Mouse (Mus musculus) G1E (cell line): ENCODE results near the gene Lrrc3c. TPM values are rescaled to one million over a fixed set of nuclear protein-coding genes. Genes with fewer than 3 reads are reported as not detected.

ENCODE experiments used
- ATAC-seq: 2 replicates; pipeline ENCODE4 v1.8.0; 2016; ENCODE audit warnings: mild to moderate bottlenecking; ENCODE audit not compliant: insufficient number of reproducible peaks, poor library complexity, low FRiP score, severe bottlenecking; ENCODE audit errors: extremely low read depth
- DNase-seq: peaks from one replicate; pipeline ENCODE4 v3.0.0; 2012; ENCODE audit warnings: low spot score
- H3K27me3 ChIP-seq: 2 replicates; pipeline ENCODE4 v1.6.1; 2012; ENCODE audit warnings: mild to moderate bottlenecking, low read length, inconsistent platforms; ENCODE audit not compliant: insufficient read depth
- H3K36me3 ChIP-seq: replicated peaks from 2 replicates; pipeline ENCODE3; 2012; ENCODE audit warnings: mild to moderate bottlenecking, inconsistent platforms
- H3K4me1 ChIP-seq: 2 replicates; pipeline ENCODE4 v1.6.1; 2012; ENCODE audit warnings: low read depth, low read length, inconsistent platforms, mixed read lengths; ENCODE audit not compliant: insufficient read depth
- H3K4me3 ChIP-seq: 2 replicates; pipeline ENCODE4 v1.5.1; 2012; ENCODE audit warnings: low read depth, mild to moderate bottlenecking, inconsistent platforms, low read length, moderate library complexity, mixed read lengths
- H3K9me3 ChIP-seq: replicated peaks from 2 replicates; pipeline ENCODE4 v1.6.1; 2012; ENCODE audit warnings: inconsistent platforms
- CTCF ChIP-seq: IDR thresholded peaks from 2 replicates; pipeline ENCODE4 v1.5.1; 2012; ENCODE audit warnings: low read depth, low read length, inconsistent platforms, mixed read lengths
- GATA1 ChIP-seq: IDR thresholded peaks from 2 replicates; pipeline ENCODE4 v1.6.1; 2012; ENCODE audit warnings: borderline replicate concordance, low read length, inconsistent platforms, mixed read lengths
- GATA2 ChIP-seq: IDR thresholded peaks from 2 replicates; pipeline ENCODE4 v1.6.1; 2012; ENCODE audit warnings: low read depth, low read length, inconsistent platforms, borderline replicate concordance
- POLR2AphosphoS5 ChIP-seq: IDR thresholded peaks from 2 replicates; pipeline ENCODE4 v1.6.1; 2012; ENCODE audit warnings: low read depth, low read length, inconsistent platforms; ENCODE audit not compliant: insufficient replicate concordance
- TAL1 ChIP-seq: conservative IDR thresholded peaks from 2 replicates; pipeline ENCODE4 v1.6.1; 2012; ENCODE audit warnings: low read depth, low read length, inconsistent platforms, mixed read lengths
- polyA plus RNA-seq: library from polyadenylated mRNA; stranded (reverse); fragments of >175 nt; gene quantifications from 2 replicates; pipeline ENCODE4 v1.2.3, GENCODE M21; 2012
- total RNA-seq, 2 experiments: library from RNA; stranded (forward) in 1 of 2; stranded (reverse) in 1 of 2; fragments of 200-1000 nt in 1 of 2; fragments of >200 nt in 1 of 2; fragmentation: Nextera tagmentation in 1 of 2; gene quantifications; 2 replicates each; pipeline ENCODE4 v1.2.3; 2014 to 2017

Lrrc3c gene
- not detected in 2 replicates for total RNA-seq (2014; fragmentation: Nextera tagmentation)
- total RNA-seq (2017) = not detected in 2 replicates
- polyA plus RNA-seq = not detected in 2 replicates

DNA sequence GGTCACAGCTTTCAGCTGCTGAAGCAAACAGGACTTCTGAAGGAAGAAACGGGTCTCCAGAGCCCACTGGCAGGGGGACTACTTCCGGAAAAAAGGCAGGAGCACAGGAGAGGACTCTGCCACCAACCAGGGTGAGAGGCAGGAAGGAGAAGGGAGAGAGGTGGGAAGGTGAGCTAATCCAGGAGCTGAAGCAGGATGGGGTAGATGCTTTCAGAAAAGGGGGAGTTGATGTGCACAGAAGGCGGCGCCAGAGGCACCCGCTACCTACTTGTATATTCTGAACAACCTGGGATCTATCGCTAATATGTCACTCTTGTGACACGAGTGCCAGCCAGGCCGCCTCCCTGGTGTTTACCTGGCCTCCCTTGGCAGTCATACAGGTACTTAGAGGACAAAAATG is at the start of gene Lrrc3c:
TSS of gene Lrrc3c (plus strand) at position 301 of the 400 bp plus-strand sequence.
- H3K27me3 ChIP-seq = peaks cover 46% of the 10 kb centered on the region
- peaks cover 54% of the 10 kb centered on the region for H3K4me1 ChIP-seq
- H3K9me3 ChIP-seq = no peaks in the 10 kb centered on the region
- no peaks in the 10 kb centered on the region for H3K36me3 ChIP-seq
- no peak for TF ChIP-seq GATA2
- TF ChIP-seq TAL1 = no peak
- TF ChIP-seq POLR2AphosphoS5 = no peak
- no peak for TF ChIP-seq CTCF
- no peak for TF ChIP-seq GATA1
- ATAC-seq = no peak
- DNase-seq = no peak
- no peak within 1 kb of the TSS for H3K4me3 ChIP-seq

GRCm38 (mm10) chr11:98549363-98549762 is 48.7 kb upstream of the Lrrc3c start:
- H3K4me3 ChIP-seq = no peak overlapping the region
- H3K9me3 ChIP-seq = peaks cover 4% of the 10 kb centered on the region; the same call in 1 of the 2 replicates
- no peak for DNase-seq
- H3K4me1 ChIP-seq = peaks cover 27% of the 10 kb centered on the region
- H3K36me3 ChIP-seq = no peaks in the 10 kb centered on the region
- peaks cover 29% of the 10 kb centered on the region for H3K27me3 ChIP-seq
- no peak for TF ChIP-seq GATA2
- TF ChIP-seq GATA1 = no peak
- TF ChIP-seq TAL1 = no peak
- TF ChIP-seq CTCF = no peak
- TF ChIP-seq POLR2AphosphoS5 = no peak
- no peak for ATAC-seq

- Histone ChIP-seq H3K36me3 (no peaks in the 10 kb centered on the region), H3K4me1 (peaks cover 27% of the 10 kb centered on the region), H3K27me3 (peaks cover 26% of the 10 kb centered on the region), H3K4me3 (peak overlapping the region; percentile 84), H3K9me3 (peaks cover 4% of the 10 kb centered on the region; the same call in 1 of the 2 replicates)
- ATAC-seq = no peak
- TF ChIP-seq GATA2 = no peak
- no peak for TF ChIP-seq TAL1
- no peak for TF ChIP-seq POLR2AphosphoS5
- no peak for TF ChIP-seq CTCF
- TF ChIP-seq GATA1 = no peak
- DNase-seq = no peak
Measured at GRCm38 (mm10) chr11:98550311-98550974, 47.6 kb upstream of the Lrrc3c start.

DNA sequence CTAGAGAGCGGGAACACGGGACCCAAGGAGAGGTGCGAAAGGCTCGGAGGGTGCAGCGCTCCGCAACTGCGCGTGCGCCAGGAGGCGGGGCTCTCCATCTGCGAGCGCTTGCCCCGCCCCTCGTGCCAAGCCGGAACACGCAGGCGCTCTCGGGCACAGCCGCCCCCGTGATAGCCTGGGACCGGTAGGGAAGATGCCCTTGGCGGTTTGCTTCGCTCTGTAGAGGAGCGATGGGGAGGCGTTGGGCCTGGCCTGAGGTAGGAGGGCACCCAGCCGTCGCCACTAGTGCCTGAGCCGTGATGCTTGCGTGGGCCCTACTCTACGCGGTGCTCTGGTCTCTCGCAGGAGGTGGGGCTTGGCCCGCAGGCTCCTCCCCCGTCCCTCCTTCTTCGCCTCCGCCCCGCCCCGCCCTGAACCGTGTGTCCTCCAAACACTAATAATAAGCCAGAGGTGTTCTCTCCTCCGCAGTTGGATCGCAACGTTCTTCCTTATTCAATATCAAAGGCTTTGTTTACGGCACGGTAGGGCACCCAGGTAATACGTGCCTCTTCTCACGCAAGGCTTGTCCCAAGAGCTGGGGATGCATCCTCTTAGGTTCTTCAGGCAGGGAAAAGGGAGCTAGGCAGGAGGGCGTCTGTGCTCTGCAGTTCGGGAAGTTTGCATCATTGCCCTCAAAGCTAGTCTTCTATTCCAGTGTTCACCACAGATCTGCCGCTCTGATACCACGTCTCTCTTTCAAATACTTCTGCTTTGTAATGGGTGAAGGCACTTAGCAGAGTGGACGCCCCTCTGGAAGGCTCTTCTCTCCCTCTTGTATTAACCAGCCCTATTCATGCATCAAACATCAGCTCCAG is 46.9 kb upstream of the Lrrc3c start, which contains the start of gene Zpbp2:
TSS of gene Zpbp2 (plus strand) at position 123 of the 854 bp plus-strand sequence.
- ATAC-seq (peak; percentile 79), DNase-seq (peak; percentile 85)
- Histone ChIP-seq H3K9me3 (no peaks in the 10 kb centered on the region; the same call in 1 of the 2 replicates), H3K36me3 (no peaks in the 10 kb centered on the region), H3K4me1 (peaks cover 25% of the 10 kb centered on the region), H3K27me3 (peaks cover 18% of the 10 kb centered on the region), H3K4me3 (peak within 1 kb of the TSS; percentile 84)
- TF ChIP-seq TAL1 = no peak
- TF ChIP-seq CTCF = no peak
- no peak for TF ChIP-seq GATA2
- TF ChIP-seq POLR2AphosphoS5 = no peak
- TF ChIP-seq GATA1 = no peak

DNA sequence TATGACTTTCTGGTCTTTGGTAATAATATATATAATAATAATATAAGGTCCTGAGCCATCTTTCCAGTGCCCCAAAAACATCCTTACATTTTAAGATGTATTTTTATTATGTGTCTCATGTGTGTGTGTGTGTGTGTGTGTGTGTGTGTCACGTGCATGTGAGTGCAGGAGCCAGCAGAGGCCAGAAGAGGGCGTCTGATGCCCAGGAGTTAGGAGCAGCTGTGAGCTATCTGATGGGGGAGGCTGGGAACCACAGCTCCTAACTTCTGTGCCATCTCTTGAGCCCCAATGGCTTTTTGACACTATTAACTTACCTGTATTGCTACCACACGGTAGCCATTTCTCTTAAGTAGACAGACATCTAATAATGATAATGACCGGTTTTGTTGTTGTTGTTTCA is 44.1 kb upstream of the Lrrc3c start:
- DNase-seq (no peak), ATAC-seq (no peak)
- Histone ChIP-seq H3K4me1 (peaks cover 25% of the 10 kb centered on the region), H3K4me3 (no peak overlapping the region), H3K27me3 (peaks cover 3% of the 10 kb centered on the region), H3K36me3 (no peaks in the 10 kb centered on the region), H3K9me3 (no peaks in the 10 kb centered on the region; the same call in 1 of the 2 replicates)
- TF ChIP-seq CTCF (no peak), GATA1 (no peak), GATA2 (no peak), POLR2AphosphoS5 (no peak), TAL1 (no peak)

DNA sequence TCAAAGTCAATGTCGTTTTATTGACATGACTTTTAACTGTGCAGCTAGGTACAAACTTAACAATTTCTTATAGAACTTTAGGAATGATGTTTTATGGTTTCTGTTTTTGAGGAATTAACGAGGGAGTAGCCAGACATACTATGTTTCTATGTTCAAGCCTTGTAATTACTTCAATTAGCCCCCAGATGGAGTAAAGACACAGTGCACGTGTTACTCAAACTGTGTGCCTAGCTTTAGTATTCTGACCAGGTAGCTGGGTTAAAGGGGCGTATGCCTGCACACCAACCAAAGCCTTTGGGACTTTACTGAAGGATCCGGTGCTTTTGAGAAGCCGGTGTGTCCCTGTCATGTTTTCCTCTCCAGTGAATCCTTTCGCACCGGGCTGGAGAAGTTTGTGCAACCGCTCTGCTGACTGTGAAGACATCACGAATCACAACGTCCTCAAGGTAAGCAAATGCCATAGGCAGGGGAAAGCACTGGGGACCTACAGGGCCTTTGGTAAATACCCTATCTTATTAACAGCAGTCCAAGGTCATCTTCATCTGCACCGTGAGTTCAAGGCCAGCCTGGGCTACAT is 42.9 kb upstream of the Lrrc3c start:
- no peak for DNase-seq
- H3K4me3 ChIP-seq = no peak overlapping the region
- H3K27me3 ChIP-seq = peaks cover 6% of the 10 kb centered on the region
- H3K36me3 ChIP-seq = no peaks in the 10 kb centered on the region
- TF ChIP-seq CTCF (0 out of 2 replicates have a peak, but pooled peaks have one; percentile 5), GATA1 (no peak)
- no peaks in the 10 kb centered on the region; the same call in 1 of the 2 replicates for H3K9me3 ChIP-seq
- no peak for ATAC-seq
- H3K4me1 ChIP-seq = peaks cover 20% of the 10 kb centered on the region
